Mouse (Mus musculus) hindbrain, embryonic 13.5 days (tissue): ENCODE results near the gene Akr1b7. TPM values are rescaled to one million over a fixed set of nuclear protein-coding genes. Genes with fewer than 3 reads are reported as not detected.
"Not testable (repeated sequence)": the region's sequence is repeated elsewhere in the genome, so short reads cannot be mapped to it uniquely, and the experiment has no call there.

Experiments
- ATAC-seq: fragments of 200-750 bp; cut with Nextera tagmentation; 2 replicates; pipeline ENCODE4 v1.8.0; 2017; ENCODE audit warnings: moderate TSS enrichment; ENCODE audit not compliant: low FRiP score
- H3K27ac ChIP-seq: fragments of 300-500 bp; sonication (generic); 2 replicates; pipeline ENCODE4 v1.5.1; 2015; ENCODE audit warnings: inconsistent platforms, mild to moderate bottlenecking, moderate library complexity
- H3K27me3 ChIP-seq: fragments of 300-500 bp; sonication (generic); 2 replicates; pipeline ENCODE4 v1.6.1; 2015; ENCODE audit warnings: mild to moderate bottlenecking, inconsistent platforms
- H3K36me3 ChIP-seq: fragments of 300-500 bp; sonication (generic); 2 replicates; pipeline ENCODE4 v1.6.1; 2015; ENCODE audit warnings: mild to moderate bottlenecking, inconsistent platforms
- H3K4me1 ChIP-seq: fragments of 300-500 bp; sonication (generic); replicated peaks from 2 replicates; pipeline ENCODE4 v1.6.1; 2015; ENCODE audit warnings: inconsistent platforms
- H3K4me2 ChIP-seq: fragments of 300-500 bp; sonication (generic); 2 replicates; pipeline ENCODE4 v1.6.1; 2015; ENCODE audit warnings: inconsistent platforms, mild to moderate bottlenecking, moderate library complexity
- H3K4me3 ChIP-seq: fragments of 300-500 bp; sonication (generic); 2 replicates; pipeline ENCODE4 v1.5.1; 2015; ENCODE audit warnings: mild to moderate bottlenecking, inconsistent platforms
- H3K9ac ChIP-seq: fragments of 300-500 bp; sonication (generic); 2 replicates; pipeline ENCODE4 v1.6.1; 2015; ENCODE audit warnings: mild to moderate bottlenecking, inconsistent platforms
- H3K9me3 ChIP-seq: fragments of 300-500 bp; sonication (generic); 2 replicates; pipeline ENCODE4 v1.6.1; 2016; ENCODE audit warnings: inconsistent platforms
- WGBS: fragments of 180-500 bp; shearing (Covaris S2); methylation state at CpG from one replicate; pipeline ENCODE4 v1.1.7; 2015; 5-methylcytosine and 5-hydroxymethylcytosine counted together
- polyA plus RNA-seq: library from polyadenylated mRNA; unstranded; fragments of >200 nt; fragmentation: Nextera tagmentation; extraction: Ambion mirVana; gene quantifications from 2 replicates; pipeline ENCODE4 v1.2.1, GENCODE M21; 2015

The Akr1b7 gene
- not detected in 2 replicates for polyA plus RNA-seq

GRCm38 (mm10) chr6:34412023-34412422 is at the start of gene Akr1b7:
Gene Akr1b7, plus strand, starts transcription at chr6:34412334.
- Histone ChIP-seq H3K9ac (no peak within 1 kb of the TSS), H3K36me3 (no peaks in the 10 kb centered on the region), H3K4me3 (no peak within 1 kb of the TSS), H3K27ac (no peak within 1 kb of the TSS), H3K4me1 (no peaks in the 10 kb centered on the region), H3K27me3 (no peaks in the 10 kb centered on the region), H3K4me2 (no peak within 1 kb of the TSS), H3K9me3 (no peaks in the 10 kb centered on the region)
- no peak for ATAC-seq
- WGBS, result 81% methylated on average over 6 of the region's 6 CpGs

GRCm38 (mm10) chr6:34364217-34365136 is 47.7 kb upstream of the Akr1b7 start:
- no peak overlapping the region for H3K27ac ChIP-seq

GRCm38 (mm10) chr6:34367998-34368397 is 44.1 kb upstream of the Akr1b7 start:
- no peaks in the 10 kb centered on the region for H3K27me3 ChIP-seq
- no peak for ATAC-seq
- WGBS, result 84% methylated on average over 9 of the region's 9 CpGs

More at GRCm38 (mm10) chr6:34364217-34365136, 47.7 kb upstream of the Akr1b7 start:
- H3K4me1 ChIP-seq, result peaks cover 10% of the 10 kb centered on the region; the same call in 1 of the 2 replicates
- H3K4me2 ChIP-seq, result no peak overlapping the region
- ATAC-seq, result no peak
- no peak overlapping the region for H3K4me3 ChIP-seq
- H3K9me3 ChIP-seq, result no peaks in the 10 kb centered on the region
- 89% methylated on average over 12 of the region's 12 CpGs for WGBS
- H3K27me3 ChIP-seq, result no peaks in the 10 kb centered on the region
- no peak overlapping the region for H3K9ac ChIP-seq
- no peaks in the 10 kb centered on the region for H3K36me3 ChIP-seq

GRCm38 (mm10) chr6:34370081-34370480 is 42.1 kb upstream of the Akr1b7 start:
- Histone ChIP-seq H3K4me2 (no peak overlapping the region), H3K27ac (no peak overlapping the region), H3K36me3 (no peaks in the 10 kb centered on the region), H3K27me3 (no peaks in the 10 kb centered on the region), H3K4me1 (peaks cover 10% of the 10 kb centered on the region; the same call in 1 of the 2 replicates), H3K4me3 (no peak overlapping the region), H3K9ac (no peak overlapping the region), H3K9me3 (no peaks in the 10 kb centered on the region)
- 70% methylated on average over 8 of the region's 8 CpGs for WGBS
- no peak for ATAC-seq

More at GRCm38 (mm10) chr6:34367998-34368397, 44.1 kb upstream of the Akr1b7 start:
- Histone ChIP-seq H3K9ac (no peak overlapping the region), H3K27ac (no peak overlapping the region), H3K4me3 (no peak overlapping the region), H3K36me3 (no peaks in the 10 kb centered on the region), H3K9me3 (no peaks in the 10 kb centered on the region), H3K4me1 (peaks cover 10% of the 10 kb centered on the region; the same call in 1 of the 2 replicates), H3K4me2 (no peak overlapping the region)

- peak overlapping the region; percentile 26; the same call in 1 of the 2 replicates for H3K4me2 ChIP-seq
- 28% methylated on average over 18 of the region's 18 CpGs for WGBS
- no peaks in the 10 kb centered on the region for H3K9me3 ChIP-seq
- no peak for ATAC-seq
- H3K36me3 ChIP-seq, result no peaks in the 10 kb centered on the region
- H3K27ac ChIP-seq, result no peak overlapping the region
- H3K9ac ChIP-seq, result no peak overlapping the region
- H3K27me3 ChIP-seq, result no peaks in the 10 kb centered on the region
- H3K4me1 ChIP-seq, result peaks cover 10% of the 10 kb centered on the region; the same call in 1 of the 2 replicates
- H3K4me3 ChIP-seq, result no peak overlapping the region
These were observed 40.3 kb upstream of the Akr1b7 start for GRCm38 (mm10) chr6:34371700-34372351.

GRCm38 (mm10) chr6:34373841-34374240 is 38.3 kb upstream of the Akr1b7 start:
- Histone ChIP-seq H3K4me2 (no peak overlapping the region), H3K9me3 (no peaks in the 10 kb centered on the region), H3K27ac (no peak overlapping the region), H3K9ac (no peak overlapping the region), H3K36me3 (no peaks in the 10 kb centered on the region), H3K4me1 (peaks cover 5% of the 10 kb centered on the region; the same call in 1 of the 2 replicates), H3K27me3 (no peaks in the 10 kb centered on the region), H3K4me3 (no peak overlapping the region)
- ATAC-seq, result no peak
- WGBS, result 76% methylated on average over 7 of the region's 7 CpGs

- not testable (repeated sequence) for ATAC-seq, H3K4me3 ChIP-seq, H3K4me1 ChIP-seq, H3K9ac ChIP-seq, H3K27me3 ChIP-seq, H3K36me3 ChIP-seq, H3K27ac ChIP-seq, H3K9me3 ChIP-seq, H3K4me2 ChIP-seq
- WGBS, result 80% methylated on average over 5 of the region's 5 CpGs
These were observed 36.2 kb upstream of the Akr1b7 start for GRCm38 (mm10) chr6:34375888-34376287.

- Histone ChIP-seq H3K9me3 (no peaks in the 10 kb centered on the region), H3K27ac (no peak overlapping the region), H3K9ac (no peak overlapping the region), H3K4me1 (peaks cover 13% of the 10 kb centered on the region), H3K4me3 (no peak overlapping the region), H3K27me3 (peaks cover 7% of the 10 kb centered on the region; the same call in 1 of the 2 replicates), H3K36me3 (no peaks in the 10 kb centered on the region), H3K4me2 (peak overlapping the region; percentile 65; the same call in 1 of the 2 replicates)
- ATAC-seq, result no peak
- WGBS, result 47% methylated on average over 8 of the region's 8 CpGs
These were observed 28.7 kb upstream of the Akr1b7 start for GRCm38 (mm10) chr6:34383401-34383800.

GRCm38 (mm10) chr6:34384110-34384661 is 27.9 kb upstream of the Akr1b7 start, which contains the start of gene Akr1b10:
Gene Akr1b10, plus strand, starts transcription at chr6:34384218.
- peak; percentile 57; the same call in 1 of the 2 replicates for ATAC-seq
- under 1% methylated on average over 17 of the region's 17 CpGs for WGBS

GRCm38 (mm10) chr6:34384701-34385370 is 27.3 kb upstream of the Akr1b7 start:
- Histone ChIP-seq H3K9me3 (no peaks in the 10 kb centered on the region), H3K27ac (no peak overlapping the region), H3K27me3 (peaks cover 7% of the 10 kb centered on the region; the same call in 1 of the 2 replicates), H3K4me1 (peaks cover 13% of the 10 kb centered on the region), H3K36me3 (peaks cover 7% of the 10 kb centered on the region; the same call in 1 of the 2 replicates), H3K4me2 (peak overlapping the region; percentile 65), H3K9ac (peak overlapping the region; percentile 60; the same call in 1 of the 2 replicates), H3K4me3 (peak overlapping the region; percentile 43)
- no peak for ATAC-seq
- WGBS, result 5% methylated on average over 13 of the region's 13 CpGs

More at GRCm38 (mm10) chr6:34384110-34384661, 27.9 kb upstream of the Akr1b7 start, which contains the start of gene Akr1b10:
- Histone ChIP-seq H3K36me3 (peaks cover 7% of the 10 kb centered on the region; the same call in 1 of the 2 replicates), H3K4me1 (peaks cover 13% of the 10 kb centered on the region), H3K4me3 (peak within 1 kb of the TSS; percentile 43), H3K9ac (peak within 1 kb of the TSS; percentile 60), H3K27me3 (peaks cover 7% of the 10 kb centered on the region; the same call in 1 of the 2 replicates), H3K9me3 (no peaks in the 10 kb centered on the region), H3K27ac (no peak within 1 kb of the TSS), H3K4me2 (peak within 1 kb of the TSS; percentile 65)

GRCm38 (mm10) chr6:34388420-34389156 is 23.5 kb upstream of the Akr1b7 start:
- Histone ChIP-seq H3K4me1 (peaks cover 13% of the 10 kb centered on the region), H3K9me3 (0 out of 2 replicates have a peak, but pooled peaks cover 5% of the 10 kb centered on the region), H3K27ac (no peak overlapping the region), H3K36me3 (peaks cover 21% of the 10 kb centered on the region), H3K4me3 (no peak overlapping the region), H3K4me2 (no peak overlapping the region), H3K9ac (no peak overlapping the region), H3K27me3 (peaks cover 7% of the 10 kb centered on the region; the same call in 1 of the 2 replicates)
- 89% methylated on average over 4 of the region's 4 CpGs for WGBS
- ATAC-seq, result no peak
